Mouse (Mus musculus): ENCODE results near the gene Otx2.

DNA sequence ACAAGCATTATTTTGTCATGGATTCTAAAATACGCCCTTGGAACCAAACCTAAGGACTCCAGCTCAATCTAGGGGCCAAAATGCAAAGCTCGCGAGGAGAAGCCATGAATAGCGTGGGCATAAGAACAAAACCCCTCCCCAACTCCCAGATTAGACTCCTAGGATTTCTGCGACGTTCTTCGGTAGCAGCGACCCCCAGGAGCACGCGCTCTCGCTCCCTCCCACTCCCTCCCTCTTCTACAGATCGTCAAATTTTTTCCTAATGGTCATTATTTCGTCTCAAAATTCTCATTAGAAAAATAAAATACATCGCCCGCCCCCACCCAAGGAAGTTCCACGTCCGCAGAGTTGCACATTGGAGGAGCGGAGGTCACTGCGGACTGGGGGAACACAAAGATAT lies 6.8 kb downstream of the Otx2 start:
- TF ChIP-seq CTCF (conservative IDR thresholded peaks at IDR 0.05; ENCODE audit: insufficient read depth, insufficient read length, low read depth, low read length) (no peak), POLR2A (IDR thresholded peaks at IDR 0.05; ENCODE audit: low read depth, low read length) (no peak)

Data from kidney, adult 2 months (tissue).